Mouse (Mus musculus): ENCODE data around the gene Zap70. TPM values are rescaled to one million over a fixed set of nuclear protein-coding genes. Genes with fewer than 3 reads are reported as not detected.
"Not testable (repeated sequence)": the region's sequence is repeated elsewhere in the genome, so short reads cannot be mapped to it uniquely, and the experiment has no call there.

Gene Zap70
- polyA plus RNA-seq, 1 experiment: 6.9 TPM

GRCm38 (mm10) chr1:36815166-36815565 is 53.6 kb downstream of the Zap70 start:
- DNase-seq (ENCODE audit: low read depth, low spot score): no peak
- 73% methylated on average over 6 of the region's 6 CpGs for WGBS

- WGBS: 84% methylated on average over 4 of the region's 4 CpGs
- DNase-seq (ENCODE audit: low read depth, low spot score): not testable (repeated sequence)
Observed at GRCm38 (mm10) chr1:36821918-36822317, 60.3 kb downstream of the Zap70 start.

GRCm38 (mm10) chr1:36824356-36824755 is 62.8 kb downstream of the Zap70 start:
- 97% methylated on average over 5 of the region's 5 CpGs for WGBS
- DNase-seq (ENCODE audit: low read depth, low spot score): no peak

- no peak for DNase-seq (ENCODE audit: low read depth, low spot score)
- 56% methylated on average over 14 of the region's 14 CpGs for WGBS
Observed at GRCm38 (mm10) chr1:36830913-36831866, 69.6 kb downstream of the Zap70 start.

Other genes with a start within 250 kb of the Zap70 start
- 12.8 and 13.7 TPM in 2 replicates for gene Cnnm3, start 249.9 kb upstream of the Zap70 start, polyA plus RNA-seq (2012; rRNA removed)
- gene Ankrd23, start 224.9 kb upstream of the Zap70 start, polyA plus RNA-seq (2012; rRNA removed): 6.5 and 8.1 TPM in 2 replicates
- gene Gm42417, start 222.4 kb upstream of the Zap70 start, polyA plus RNA-seq (2012; rRNA removed): 0.08 TPM in 1 of 2 replicates, not detected in the other
- gene Ankrd39, start 214.4 kb upstream of the Zap70 start, polyA plus RNA-seq (2012; rRNA removed): 9.4 and 11.2 TPM in 2 replicates
- 4.7 and 6.7 TPM in 2 replicates for gene Sema4c, start 203.4 kb upstream of the Zap70 start, polyA plus RNA-seq (2012; rRNA removed)
- 0.73 and 1.2 TPM in 2 replicates for gene Fam178b, start 78.6 kb upstream of the Zap70 start, polyA plus RNA-seq (2012; rRNA removed)
- 760 and 804 TPM in 2 replicates for gene Cox5b, start 70.3 kb upstream of the Zap70 start, polyA plus RNA-seq (2012; rRNA removed)
- gene 4933424G06Rik, start 51.6 kb upstream of the Zap70 start, polyA plus RNA-seq (2012; rRNA removed): not detected in 2 replicates
- 80.7 and 107 TPM in 2 replicates for gene Actr1b, start 47.4 kb upstream of the Zap70 start, polyA plus RNA-seq (2012; rRNA removed)
- 19.1 and 32.5 TPM in 2 replicates for gene Tmem131, start 181.9 kb downstream of the Zap70 start, polyA plus RNA-seq (2012; rRNA removed)

Measured in large intestine, adult 2 months (tissue).